Mouse (Mus musculus) embryonic fibroblast, embryonic 13.5 days (primary cell): ENCODE results near the gene Commd7.

ENCODE experiments used
- CTCF ChIP-seq: IDR thresholded peaks from 2 replicates; pipeline ENCODE4 v1.5.1; 2011; ENCODE audit warnings: mild to moderate bottlenecking, control low read depth, low read length, moderate library complexity, borderline replicate concordance; ENCODE audit not compliant: insufficient read depth
- POLR2A ChIP-seq: IDR thresholded peaks from 2 replicates; pipeline ENCODE4 v1.6.1; 2011; ENCODE audit warnings: low read depth, mild to moderate bottlenecking, control low read depth, low read length, moderate library complexity

GRCm38 (mm10) chr2:153575554-153575953 lies 57.0 kb downstream of the Commd7 start:
- TF ChIP-seq CTCF (no peak), POLR2A (no peak)
